Mouse (Mus musculus) kidney, embryonic 15.5 days (tissue): ENCODE results near the gene Trpv6. TPM values are rescaled to one million over a fixed set of nuclear protein-coding genes. Genes with fewer than 3 reads are reported as not detected.
A peak's percentile ranks its signal among the peaks of the same experiment; 100 is the strongest.

Source experiments
- ATAC-seq: fragments of 200-750 bp; cut with Nextera tagmentation; replicated peaks from 2 replicates; pipeline ENCODE4 v1.8.0; 2017; ENCODE audit warnings: moderate TSS enrichment; ENCODE audit not compliant: low FRiP score
- H3K27ac ChIP-seq: fragments of 300-500 bp; sonication (generic); 2 replicates; pipeline ENCODE4 v1.5.1; 2015; ENCODE audit warnings: mild to moderate bottlenecking, inconsistent platforms
- H3K27me3 ChIP-seq: fragments of 300-500 bp; sonication (generic); 2 replicates; pipeline ENCODE4 v1.6.1; 2015; ENCODE audit warnings: inconsistent platforms
- H3K36me3 ChIP-seq: fragments of 300-500 bp; sonication (generic); 2 replicates; pipeline ENCODE4 v1.6.1; 2015; ENCODE audit warnings: inconsistent platforms
- H3K4me1 ChIP-seq: fragments of 300-500 bp; sonication (generic); 2 replicates; pipeline ENCODE4 v1.6.1; 2015; ENCODE audit warnings: inconsistent platforms
- H3K4me2 ChIP-seq: fragments of 300-500 bp; sonication (generic); 2 replicates; pipeline ENCODE4 v1.6.1; 2015; ENCODE audit warnings: moderate library complexity, mild to moderate bottlenecking, inconsistent platforms
- H3K4me3 ChIP-seq: fragments of 300-500 bp; sonication (generic); replicated peaks from 2 replicates; pipeline ENCODE4 v1.5.1; 2015; ENCODE audit warnings: mild to moderate bottlenecking, inconsistent platforms
- H3K9ac ChIP-seq: fragments of 300-500 bp; sonication (generic); 2 replicates; pipeline ENCODE4 v1.6.1; 2015; ENCODE audit warnings: mild to moderate bottlenecking, inconsistent platforms
- H3K9me3 ChIP-seq: fragments of 300-500 bp; sonication (generic); replicated peaks from 2 replicates; pipeline ENCODE4 v1.6.1; 2016; ENCODE audit warnings: inconsistent platforms
- WGBS: fragments of 180-500 bp; shearing (Covaris S2); methylation state at CpG from one replicate; pipeline ENCODE4 v1.1.7; 2015; ENCODE audit warnings: mixed read lengths; 5-methylcytosine and 5-hydroxymethylcytosine counted together
- polyA plus RNA-seq: library from polyadenylated mRNA; unstranded; fragments of >200 nt; fragmentation: Nextera tagmentation; extraction: Ambion mirVana; gene quantifications from 2 replicates; pipeline ENCODE4 v1.2.1, GENCODE M21; 2015

Gene Trpv6
- polyA plus RNA-seq: 3.8 and 4.7 TPM in 2 replicates

- H3K36me3 ChIP-seq: no peaks in the 10 kb centered on the region
- 10% methylated on average over 5 of the region's 5 CpGs for WGBS
- peak within 1 kb of the TSS; percentile 42 for H3K4me2 ChIP-seq
- no peaks in the 10 kb centered on the region for H3K27me3 ChIP-seq
- peak within 1 kb of the TSS; percentile 38 for H3K4me3 ChIP-seq
- H3K27ac ChIP-seq: no peak within 1 kb of the TSS
- peak; percentile 64 for ATAC-seq
- H3K4me1 ChIP-seq: no peaks in the 10 kb centered on the region
- H3K9me3 ChIP-seq: no peaks in the 10 kb centered on the region
- peak within 1 kb of the TSS; percentile 26; the same call in 1 of the 2 replicates for H3K9ac ChIP-seq
Observed at GRCm38 (mm10) chr6:41636178-41636577, at the start of gene Trpv6. Gene Trpv6, minus strand, starts transcription at chr6:41636405.

GRCm38 (mm10) chr6:41685596-41685995 lies 49.4 kb upstream of the Trpv6 start:
- Histone ChIP-seq H3K9ac (no peak overlapping the region), H3K4me2 (no peak overlapping the region)

GRCm38 (mm10) chr6:41684911-41685310 lies 48.7 kb upstream of the Trpv6 start:
- H3K4me1 ChIP-seq: no peaks in the 10 kb centered on the region
- H3K9ac ChIP-seq: no peak overlapping the region
- H3K9me3 ChIP-seq: no peaks in the 10 kb centered on the region
- 83% methylated on average over 5 of the region's 5 CpGs for WGBS
- H3K36me3 ChIP-seq: no peaks in the 10 kb centered on the region
- ATAC-seq: no peak
- H3K27me3 ChIP-seq: no peaks in the 10 kb centered on the region
- H3K4me3 ChIP-seq: no peak overlapping the region
- no peak overlapping the region for H3K27ac ChIP-seq
- no peak overlapping the region for H3K4me2 ChIP-seq

More at GRCm38 (mm10) chr6:41685596-41685995, 49.4 kb upstream of the Trpv6 start:
- Histone ChIP-seq H3K36me3 (no peaks in the 10 kb centered on the region), H3K9me3 (no peaks in the 10 kb centered on the region), H3K27ac (no peak overlapping the region), H3K4me3 (no peak overlapping the region), H3K4me1 (no peaks in the 10 kb centered on the region), H3K27me3 (no peaks in the 10 kb centered on the region)
- no peak for ATAC-seq
- WGBS: 68% methylated on average over 3 of the region's 3 CpGs

GRCm38 (mm10) chr6:41684131-41684530 lies 47.9 kb upstream of the Trpv6 start, which contains the start of gene Llcfc1:
Gene Llcfc1, plus strand, starts transcription at chr6:41684431.
- no peaks in the 10 kb centered on the region for H3K36me3 ChIP-seq
- no peak for ATAC-seq
- no peak within 1 kb of the TSS for H3K9ac ChIP-seq
- no peaks in the 10 kb centered on the region for H3K27me3 ChIP-seq
- 76% methylated on average over 2 of the region's 2 CpGs for WGBS
- no peak within 1 kb of the TSS for H3K27ac ChIP-seq
- H3K4me1 ChIP-seq: no peaks in the 10 kb centered on the region
- H3K4me3 ChIP-seq: no peak within 1 kb of the TSS
- H3K4me2 ChIP-seq: no peak within 1 kb of the TSS
- no peaks in the 10 kb centered on the region for H3K9me3 ChIP-seq

- Histone ChIP-seq H3K9ac (no peak overlapping the region), H3K4me2 (no peak overlapping the region), H3K27ac (no peak overlapping the region), H3K9me3 (no peaks in the 10 kb centered on the region), H3K36me3 (no peaks in the 10 kb centered on the region), H3K4me1 (no peaks in the 10 kb centered on the region), H3K4me3 (no peak overlapping the region), H3K27me3 (no peaks in the 10 kb centered on the region)
- 63% methylated on average over 5 of the region's 5 CpGs for WGBS
- ATAC-seq: 0 out of 2 replicates have a peak, but pooled peaks have one; percentile 62
Observed at GRCm38 (mm10) chr6:41681656-41682055, 45.5 kb upstream of the Trpv6 start.

- Histone ChIP-seq H3K36me3 (no peaks in the 10 kb centered on the region), H3K9ac (no peak within 1 kb of the TSS), H3K27ac (no peak within 1 kb of the TSS), H3K4me2 (no peak within 1 kb of the TSS), H3K27me3 (no peaks in the 10 kb centered on the region), H3K9me3 (no peaks in the 10 kb centered on the region), H3K4me1 (no peaks in the 10 kb centered on the region), H3K4me3 (no peak within 1 kb of the TSS)
- ATAC-seq: no peak
- 39% methylated on average over 1 of the region's 1 CpGs for WGBS
Observed at GRCm38 (mm10) chr6:41680669-41681068, 44.5 kb upstream of the Trpv6 start, which contains the start of gene Trpv5. Gene Trpv5, minus strand, starts transcription at chr6:41680769.

GRCm38 (mm10) chr6:41676530-41676929 lies 40.3 kb upstream of the Trpv6 start:
- no peaks in the 10 kb centered on the region for H3K27me3 ChIP-seq
- no peak overlapping the region for H3K4me3 ChIP-seq
- no peak overlapping the region for H3K9ac ChIP-seq
- H3K4me1 ChIP-seq: no peaks in the 10 kb centered on the region
- ATAC-seq: no peak
- H3K36me3 ChIP-seq: no peaks in the 10 kb centered on the region
- no peaks in the 10 kb centered on the region for H3K9me3 ChIP-seq
- 88% methylated on average over 2 of the region's 2 CpGs for WGBS
- no peak overlapping the region for H3K4me2 ChIP-seq
- no peak overlapping the region for H3K27ac ChIP-seq

GRCm38 (mm10) chr6:41662320-41662719 lies 26.1 kb upstream of the Trpv6 start:
- no peak overlapping the region for H3K4me3 ChIP-seq
- no peaks in the 10 kb centered on the region for H3K27me3 ChIP-seq
- no peak for ATAC-seq
- no peak overlapping the region for H3K27ac ChIP-seq
- no peak overlapping the region for H3K4me2 ChIP-seq
- 33% methylated on average over 2 of the region's 2 CpGs for WGBS
- no peaks in the 10 kb centered on the region for H3K9me3 ChIP-seq
- H3K36me3 ChIP-seq: no peaks in the 10 kb centered on the region
- no peaks in the 10 kb centered on the region for H3K4me1 ChIP-seq
- H3K9ac ChIP-seq: no peak overlapping the region

GRCm38 (mm10) chr6:41658487-41658886 lies 22.3 kb upstream of the Trpv6 start:
- Histone ChIP-seq H3K27ac (no peak overlapping the region), H3K36me3 (no peaks in the 10 kb centered on the region), H3K27me3 (no peaks in the 10 kb centered on the region), H3K9me3 (no peaks in the 10 kb centered on the region), H3K4me3 (no peak overlapping the region), H3K9ac (no peak overlapping the region), H3K4me1 (no peaks in the 10 kb centered on the region), H3K4me2 (no peak overlapping the region)
- 53% methylated on average over 1 of the region's 1 CpGs for WGBS
- no peak for ATAC-seq

GRCm38 (mm10) chr6:41654648-41655047 lies 18.4 kb upstream of the Trpv6 start:
- no peak overlapping the region for H3K4me3 ChIP-seq
- no peak overlapping the region for H3K27ac ChIP-seq
- no peaks in the 10 kb centered on the region for H3K27me3 ChIP-seq
- H3K9ac ChIP-seq: no peak overlapping the region
- no peaks in the 10 kb centered on the region for H3K9me3 ChIP-seq
- 84% methylated on average over 8 of the region's 8 CpGs for WGBS
- H3K4me2 ChIP-seq: no peak overlapping the region
- no peaks in the 10 kb centered on the region for H3K4me1 ChIP-seq
- no peaks in the 10 kb centered on the region for H3K36me3 ChIP-seq
- ATAC-seq: no peak

GRCm38 (mm10) chr6:41653173-41653572 lies 17.0 kb upstream of the Trpv6 start:
- H3K4me2 ChIP-seq: no peak overlapping the region
- H3K9me3 ChIP-seq: no peaks in the 10 kb centered on the region
- no peaks in the 10 kb centered on the region for H3K36me3 ChIP-seq
- no peaks in the 10 kb centered on the region for H3K4me1 ChIP-seq
- H3K4me3 ChIP-seq: no peak overlapping the region
- 95% methylated on average over 5 of the region's 5 CpGs for WGBS
- no peak overlapping the region for H3K9ac ChIP-seq
- no peak overlapping the region for H3K27ac ChIP-seq
- ATAC-seq: no peak
- H3K27me3 ChIP-seq: no peaks in the 10 kb centered on the region

GRCm38 (mm10) chr6:41646672-41647071 lies 10.5 kb upstream of the Trpv6 start:
- no peak overlapping the region for H3K4me2 ChIP-seq
- H3K4me1 ChIP-seq: no peaks in the 10 kb centered on the region
- H3K27ac ChIP-seq: no peak overlapping the region
- H3K27me3 ChIP-seq: no peaks in the 10 kb centered on the region
- no peaks in the 10 kb centered on the region for H3K36me3 ChIP-seq
- no peak overlapping the region for H3K9ac ChIP-seq
- no peaks in the 10 kb centered on the region for H3K9me3 ChIP-seq
- no peak overlapping the region for H3K4me3 ChIP-seq
- no peak for ATAC-seq

- no peaks in the 10 kb centered on the region for H3K4me1 ChIP-seq
- no peak overlapping the region for H3K4me2 ChIP-seq
- H3K27ac ChIP-seq: no peak overlapping the region
- H3K9me3 ChIP-seq: no peaks in the 10 kb centered on the region
- H3K36me3 ChIP-seq: no peaks in the 10 kb centered on the region
- no peaks in the 10 kb centered on the region for H3K27me3 ChIP-seq
- H3K4me3 ChIP-seq: no peak overlapping the region
- no peak for ATAC-seq
- 87% methylated on average over 3 of the region's 3 CpGs for WGBS
- no peak overlapping the region for H3K9ac ChIP-seq
Observed at GRCm38 (mm10) chr6:41646220-41646619, 10.0 kb upstream of the Trpv6 start.
